Mouse (Mus musculus): ENCODE measurements around the gene 4931428F04Rik. TPM values are rescaled to one million over a fixed set of nuclear protein-coding genes. Genes with fewer than 3 reads are reported as not detected.
"Not testable (repeated sequence)": the region's sequence is repeated elsewhere in the genome, so short reads cannot be mapped to it uniquely, and the experiment has no call there.

4931428F04Rik gene
- total and polyA plus RNA-seq, 2 experiments: 0.46 to 1.7 TPM

DNA sequence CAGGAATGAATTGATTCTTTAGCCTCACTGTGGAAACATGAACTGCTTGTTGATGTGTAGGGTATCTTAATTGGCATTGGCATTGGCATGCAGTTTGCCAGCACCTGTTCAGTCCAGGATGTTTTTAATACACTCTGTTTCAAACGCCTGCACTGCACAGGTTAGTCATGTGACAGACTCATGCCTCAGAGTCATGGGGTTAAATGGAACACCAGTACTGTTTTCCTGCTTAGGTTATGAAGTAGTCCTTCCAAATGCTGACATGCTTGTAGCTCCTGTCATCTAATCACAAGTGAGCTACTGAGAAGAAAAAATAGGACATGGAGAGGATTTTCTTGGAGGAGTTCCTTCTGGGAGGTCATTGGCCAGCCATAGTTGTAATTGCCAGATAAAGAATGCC is 54.5 kb downstream of the 4931428F04Rik start:
- H3K36me3 ChIP-seq (ENCODE audit: control insufficient read depth, insufficient read depth, low read length): peaks cover 82% of the 10 kb centered on the region
- WGBS: 13% methylated on average over 1 of the region's 1 CpGs
- peak; percentile 41 for DNase-seq (ENCODE audit: extremely low read depth, low read depth, low spot score)
- H3K27ac ChIP-seq (replicated peaks; ENCODE audit: insufficient read depth, low read depth, low read length): no peak overlapping the region
- H3K79me2 ChIP-seq (ENCODE audit: control insufficient read depth, insufficient read depth, low read length): peaks cover 13% of the 10 kb centered on the region; the same call in 1 of the 2 replicates
- no peak overlapping the region for H3K4me3 ChIP-seq (ENCODE audit: insufficient read depth, low read depth, low read length)
- no peak overlapping the region for H3K9ac ChIP-seq (ENCODE audit: low read depth, low read length)
- TF ChIP-seq CTCF (IDR thresholded peaks at IDR 0.05; ENCODE audit: low read depth, low read length) (no peak), POLR2A (IDR thresholded peaks at IDR 0.05; ENCODE audit: extremely low read depth, insufficient read depth, low read length) (no peak)
- H3K4me1 ChIP-seq (ENCODE audit: control insufficient read depth, insufficient read depth, low read length): peaks cover 8% of the 10 kb centered on the region
- H3K27me3 ChIP-seq (ENCODE audit: control insufficient read depth, insufficient read depth, low read length): no peaks in the 10 kb centered on the region

GRCm38 (mm10) chr8:105233126-105233935 is 56.3 kb downstream of the 4931428F04Rik start:
- Histone ChIP-seq H3K27ac (replicated peaks; ENCODE audit: insufficient read depth, low read depth, low read length) (no peak overlapping the region), H3K27me3 (ENCODE audit: control insufficient read depth, insufficient read depth, low read length) (no peaks in the 10 kb centered on the region), H3K79me2 (ENCODE audit: control insufficient read depth, insufficient read depth, low read length) (peaks cover 25% of the 10 kb centered on the region; the same call in 1 of the 2 replicates), H3K4me3 (ENCODE audit: insufficient read depth, low read depth, low read length) (no peak overlapping the region), H3K4me1 (ENCODE audit: control insufficient read depth, insufficient read depth, low read length) (peaks cover 18% of the 10 kb centered on the region), H3K9ac (ENCODE audit: low read depth, low read length) (no peak overlapping the region), H3K36me3 (ENCODE audit: control insufficient read depth, insufficient read depth, low read length) (peaks cover 72% of the 10 kb centered on the region)
- WGBS: 63% methylated on average over 1 of the region's 1 CpGs
- DNase-seq (ENCODE audit: extremely low read depth, low read depth, low spot score): no peak
- no peak for TF ChIP-seq POLR2A (IDR thresholded peaks at IDR 0.05; ENCODE audit: extremely low read depth, insufficient read depth, low read length)
- no peak for TF ChIP-seq CTCF (IDR thresholded peaks at IDR 0.05; ENCODE audit: low read depth, low read length)

DNA sequence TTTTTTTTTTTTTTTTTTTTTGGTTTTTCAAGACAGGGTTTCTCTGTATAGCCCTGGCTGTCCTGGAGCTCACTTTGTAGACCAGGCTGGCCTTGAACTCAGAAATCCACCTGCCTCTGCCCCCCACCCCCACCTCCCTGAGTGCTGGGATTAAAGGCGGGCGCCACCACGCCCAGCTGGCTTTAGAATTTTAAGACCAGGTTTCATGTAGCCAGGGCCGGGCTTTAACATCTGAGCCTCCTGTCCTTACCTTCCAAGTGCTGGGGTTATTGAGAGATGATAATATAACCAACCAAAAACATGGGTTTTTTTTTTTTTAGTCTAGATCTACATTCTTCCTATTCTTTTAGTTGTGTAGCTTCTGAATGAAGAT is 57.4 kb downstream of the 4931428F04Rik start:
- peaks cover 30% of the 10 kb centered on the region; the same call in 1 of the 2 replicates for H3K79me2 ChIP-seq (ENCODE audit: control insufficient read depth, insufficient read depth, low read length)
- 93% methylated on average over 4 of the region's 4 CpGs for WGBS
- H3K27ac ChIP-seq (replicated peaks; ENCODE audit: insufficient read depth, low read depth, low read length): not testable (repeated sequence)

GRCm38 (mm10) chr8:105231503-105232320 is 58.0 kb downstream of the 4931428F04Rik start:
- H3K27me3 ChIP-seq (ENCODE audit: control insufficient read depth, insufficient read depth, low read length): no peaks in the 10 kb centered on the region
- H3K4me1 ChIP-seq (ENCODE audit: control insufficient read depth, insufficient read depth, low read length): peaks cover 24% of the 10 kb centered on the region
- DNase-seq (ENCODE audit: extremely low read depth, low read depth, low spot score): no peak
- peaks cover 66% of the 10 kb centered on the region for H3K36me3 ChIP-seq (ENCODE audit: control insufficient read depth, insufficient read depth, low read length)
- no peak overlapping the region for H3K9ac ChIP-seq (ENCODE audit: low read depth, low read length)
- H3K27ac ChIP-seq (replicated peaks; ENCODE audit: insufficient read depth, low read depth, low read length): no peak overlapping the region
- H3K4me3 ChIP-seq (ENCODE audit: insufficient read depth, low read depth, low read length): no peak overlapping the region
- TF ChIP-seq POLR2A (IDR thresholded peaks at IDR 0.05; ENCODE audit: extremely low read depth, insufficient read depth, low read length) (no peak), CTCF (IDR thresholded peaks at IDR 0.05; ENCODE audit: low read depth, low read length) (no peak)
- 75% methylated on average over 12 of the region's 12 CpGs for WGBS
- peaks cover 34% of the 10 kb centered on the region; the same call in 1 of the 2 replicates for H3K79me2 ChIP-seq (ENCODE audit: control insufficient read depth, insufficient read depth, low read length)

More for the DNA sequence above, 57.4 kb downstream of the 4931428F04Rik start:
- H3K4me3 ChIP-seq (ENCODE audit: insufficient read depth, low read depth, low read length); DNase-seq (ENCODE audit: extremely low read depth, low read depth, low spot score); H3K9ac ChIP-seq (ENCODE audit: low read depth, low read length); H3K27me3 ChIP-seq (ENCODE audit: control insufficient read depth, insufficient read depth, low read length): not testable (repeated sequence)
- Histone ChIP-seq H3K36me3 (ENCODE audit: control insufficient read depth, insufficient read depth, low read length) (peaks cover 68% of the 10 kb centered on the region), H3K4me1 (ENCODE audit: control insufficient read depth, insufficient read depth, low read length) (peaks cover 24% of the 10 kb centered on the region)

Other genes starting within 250 kb of the 4931428F04Rik start
- gene Ces3a, start 241.3 kb downstream of the 4931428F04Rik start, total RNA-seq (2014; rRNA removed): 819 and 925 TPM in 2 replicates
- gene Ces3a, start 241.3 kb downstream of the 4931428F04Rik start, polyA plus RNA-seq (2012; rRNA removed): 768 and 1,045 TPM in 2 replicates
- gene Ces3b, start 206.1 kb downstream of the 4931428F04Rik start, total RNA-seq (2014; rRNA removed): 271 and 504 TPM in 2 replicates
- 213 and 453 TPM in 2 replicates for gene Ces3b, start 206.1 kb downstream of the 4931428F04Rik start, polyA plus RNA-seq (2012; rRNA removed)
- gene Ces4a, start 158.1 kb downstream of the 4931428F04Rik start, total RNA-seq (2014; rRNA removed): 0.13 and 0.55 TPM in 2 replicates
- gene Ces4a, start 158.1 kb downstream of the 4931428F04Rik start, polyA plus RNA-seq (2012; rRNA removed): 0.09 and 0.93 TPM in 2 replicates
- gene Cbfb, start 119.2 kb downstream of the 4931428F04Rik start, total RNA-seq (2014; rRNA removed): 13.2 and 15.7 TPM in 2 replicates
- 1.8 and 2.8 TPM in 2 replicates for gene Cbfb, start 119.2 kb downstream of the 4931428F04Rik start, polyA plus RNA-seq (2012; rRNA removed)
- gene D230025D16Rik, start 64.7 kb downstream of the 4931428F04Rik start, total RNA-seq (2014; rRNA removed): 67.3 and 67.5 TPM in 2 replicates
- gene D230025D16Rik, start 64.7 kb downstream of the 4931428F04Rik start, polyA plus RNA-seq (2012; rRNA removed): 39.0 and 54.9 TPM in 2 replicates
- gene B3gnt9, start 34.7 kb downstream of the 4931428F04Rik start, total RNA-seq (2014; rRNA removed): 0.74 and 0.87 TPM in 2 replicates
- gene B3gnt9, start 34.7 kb downstream of the 4931428F04Rik start, polyA plus RNA-seq (2012; rRNA removed): 1.2 and 1.4 TPM in 2 replicates
- gene Tradd, start 25.3 kb downstream of the 4931428F04Rik start, total RNA-seq (2014; rRNA removed): 11.8 and 12.3 TPM in 2 replicates
- gene Tradd, start 25.3 kb downstream of the 4931428F04Rik start, polyA plus RNA-seq (2012; rRNA removed): 16.1 and 18.6 TPM in 2 replicates
- 1.9 and 3.4 TPM in 2 replicates for gene Fbxl8, start 25.2 kb downstream of the 4931428F04Rik start, total RNA-seq (2014; rRNA removed)
- 6.7 and 7.3 TPM in 2 replicates for gene Fbxl8, start 25.2 kb downstream of the 4931428F04Rik start, polyA plus RNA-seq (2012; rRNA removed)
- 4.4 and 4.8 TPM in 2 replicates for gene Hsf4, start 20.1 kb downstream of the 4931428F04Rik start, total RNA-seq (2014; rRNA removed)
- gene Hsf4, start 20.1 kb downstream of the 4931428F04Rik start, polyA plus RNA-seq (2012; rRNA removed): 9.4 and 11.0 TPM in 2 replicates
- 0.27 and 0.37 TPM in 2 replicates for gene Nol3, start 13.7 kb downstream of the 4931428F04Rik start, total RNA-seq (2014; rRNA removed)
- 0.40 and 0.43 TPM in 2 replicates for gene Nol3, start 13.7 kb downstream of the 4931428F04Rik start, polyA plus RNA-seq (2012; rRNA removed)
- gene Exoc3l, start 6.2 kb upstream of the 4931428F04Rik start, total RNA-seq (2014; rRNA removed): 3.6 TPM in 2 replicates
- 4.6 and 9.3 TPM in 2 replicates for gene Exoc3l, start 6.2 kb upstream of the 4931428F04Rik start, polyA plus RNA-seq (2012; rRNA removed)
- 4.4 and 7.2 TPM in 2 replicates for gene E2f4, start 7.8 kb upstream of the 4931428F04Rik start, total RNA-seq (2014; rRNA removed)
- 41.7 and 59.0 TPM in 2 replicates for gene E2f4, start 7.8 kb upstream of the 4931428F04Rik start, polyA plus RNA-seq (2012; rRNA removed)
- gene Elmo3, start 15.7 kb upstream of the 4931428F04Rik start, total RNA-seq (2014; rRNA removed): 16.8 and 19.5 TPM in 2 replicates
- 32.4 and 33.4 TPM in 2 replicates for gene Elmo3, start 15.7 kb upstream of the 4931428F04Rik start, polyA plus RNA-seq (2012; rRNA removed)
- gene Lrrc29, start 36.4 kb upstream of the 4931428F04Rik start, total RNA-seq (2014; rRNA removed): 3.0 and 3.2 TPM in 2 replicates
- gene Lrrc29, start 36.4 kb upstream of the 4931428F04Rik start, polyA plus RNA-seq (2012; rRNA removed): 7.9 and 12.9 TPM in 2 replicates
- 97.9 and 104 TPM in 2 replicates for gene Tmem208, start 36.5 kb upstream of the 4931428F04Rik start, total RNA-seq (2014; rRNA removed)
- gene Tmem208, start 36.5 kb upstream of the 4931428F04Rik start, polyA plus RNA-seq (2012; rRNA removed): 87.5 and 90.9 TPM in 2 replicates
- gene Fhod1, start 58.1 kb upstream of the 4931428F04Rik start, total RNA-seq (2014; rRNA removed): 1.7 and 1.9 TPM in 2 replicates
- gene Fhod1, start 58.1 kb upstream of the 4931428F04Rik start, polyA plus RNA-seq (2012; rRNA removed): 3.2 and 7.8 TPM in 2 replicates
- under 0.01 and 0.20 TPM in 2 replicates for gene Slc9a5, start 59.0 kb upstream of the 4931428F04Rik start, total RNA-seq (2014; rRNA removed)
- 0.15 and 0.53 TPM in 2 replicates for gene Slc9a5, start 59.0 kb upstream of the 4931428F04Rik start, polyA plus RNA-seq (2012; rRNA removed)
- under 0.01 and 0.13 TPM in 2 replicates for gene Plekhg4, start 83.4 kb upstream of the 4931428F04Rik start, total RNA-seq (2014; rRNA removed)
- 0.09 TPM in 1 of 2 replicates, not detected in the other for gene Plekhg4, start 83.4 kb upstream of the 4931428F04Rik start, polyA plus RNA-seq (2012; rRNA removed)
- not detected in 2 replicates for gene Kctd19, start 123.6 kb upstream of the 4931428F04Rik start, total RNA-seq (2014; rRNA removed)
- gene Kctd19, start 123.6 kb upstream of the 4931428F04Rik start, polyA plus RNA-seq (2012; rRNA removed): not detected in 2 replicates
- gene Lrrc36, start 123.7 kb upstream of the 4931428F04Rik start, total RNA-seq (2014; rRNA removed): not detected in 2 replicates
- not detected in 2 replicates for gene Lrrc36, start 123.7 kb upstream of the 4931428F04Rik start, polyA plus RNA-seq (2012; rRNA removed)
- gene Tppp3, start 181.7 kb upstream of the 4931428F04Rik start, total RNA-seq (2014; rRNA removed): 0.47 and 0.65 TPM in 2 replicates
- 0.51 and 0.80 TPM in 2 replicates for gene Tppp3, start 181.7 kb upstream of the 4931428F04Rik start, polyA plus RNA-seq (2012; rRNA removed)
- 1.9 and 2.3 TPM in 2 replicates for gene Zdhhc1, start 207.0 kb upstream of the 4931428F04Rik start, total RNA-seq (2014; rRNA removed)
- 2.3 and 4.5 TPM in 2 replicates for gene Zdhhc1, start 207.0 kb upstream of the 4931428F04Rik start, polyA plus RNA-seq (2012; rRNA removed)
- gene Hsd11b2, start 228.9 kb upstream of the 4931428F04Rik start, total RNA-seq (2014; rRNA removed): not detected in 2 replicates
- 0.09 and 0.12 TPM in 2 replicates for gene Hsd11b2, start 228.9 kb upstream of the 4931428F04Rik start, polyA plus RNA-seq (2012; rRNA removed)